Comparison of ENCODE assay signal across 10 mouse cellular contexts in the genomic region with DNA sequence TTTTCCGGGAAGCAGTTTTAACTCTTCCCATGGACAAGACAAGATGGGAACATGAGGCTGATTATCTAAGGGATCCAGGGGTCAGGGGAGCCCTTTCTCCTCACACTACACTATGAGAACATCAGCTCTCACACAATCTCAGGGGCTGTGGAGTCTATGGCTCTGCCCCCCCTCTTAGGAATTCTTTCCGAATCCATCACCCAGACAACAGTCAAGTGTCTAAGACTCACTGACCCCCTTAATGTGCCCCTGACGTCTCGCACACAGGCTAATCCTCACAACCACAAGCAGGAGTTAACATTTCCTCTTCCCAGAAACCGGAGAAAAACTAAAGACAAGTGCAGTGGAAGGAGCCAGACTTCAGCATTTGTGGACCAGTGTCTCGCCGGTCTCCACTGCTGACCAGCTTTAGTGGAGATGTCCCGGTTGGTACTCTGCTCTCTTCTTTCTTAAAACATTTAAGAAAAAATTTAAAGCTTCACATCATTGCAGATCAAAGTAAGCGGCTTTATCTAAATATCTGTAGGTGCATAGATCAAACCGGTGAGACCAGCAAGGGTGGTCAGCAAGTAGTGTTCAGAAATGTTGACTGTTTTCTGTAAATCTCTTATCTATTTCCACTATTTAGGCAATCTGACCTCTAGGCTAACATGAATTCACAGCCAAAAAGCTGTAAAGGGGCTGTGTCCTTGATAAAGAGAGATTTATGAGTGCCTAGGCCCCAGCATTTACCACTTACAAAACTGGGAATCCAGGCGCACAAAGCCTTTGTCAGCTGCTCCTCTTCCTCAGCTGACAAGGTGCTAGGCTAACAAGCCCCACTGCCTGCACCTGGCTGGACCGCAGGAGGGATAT. TPM values are rescaled to one million over a fixed set of nuclear protein-coding genes. Genes with fewer than 3 reads are reported as not detected.
DNase-seq lines count a peak whose midpoint lies in the region; ATAC-seq and TF ChIP-seq lines count a peak whose summit lies in the region.
"Had no signal": no experiment of that assay in that cellular context is flagged by ENCODE, and none has a peak within 500 bp of the region (broad histone marks: within the 10 kb centered on the region; RNA-seq: fewer than 3 reads in every experiment).

No protein-coding gene starts in this region.

- peak overlapping the region; percentile 36; the same call in 1 of the 2 replicates for H3K9ac ChIP-seq in embryonic facial prominence, embryonic 12.5 days
- peak overlapping the region; percentile 28; the same call in 1 of the 2 replicates for H3K9ac ChIP-seq in intestine, embryonic 15.5 days
- H3K9ac ChIP-seq in neural tube, embryonic 12.5 days, result peak overlapping the region; percentile 42; the same call in 1 of the 2 replicates

- H3K9me3 ChIP-seq in embryonic facial prominence, embryonic 12.5 days, result no peaks in the 10 kb centered on the region
- H3K9me3 ChIP-seq in intestine, embryonic 15.5 days, result no peaks in the 10 kb centered on the region
- no peaks in the 10 kb centered on the region for H3K9me3 ChIP-seq in neural tube, embryonic 12.5 days

- TF ChIP-seq CTCF in left cerebral cortex, adult 2 months (IDR thresholded peaks at IDR 0.05), result no peak

- intact Hi-C loops in left cerebral cortex, adult 2 months (cut with DNase I), result loop anchor here (10.0 kb wide), 1 partner anchor 458 kb away; no protein-coding TSS in a partner anchor

- peak overlapping the region; percentile 95 for H3K27ac ChIP-seq in left cerebral cortex, adult 2 months
- H3K27ac ChIP-seq in embryonic facial prominence, embryonic 12.5 days, result 0 out of 2 replicates have a peak overlapping the region, but pooled peaks have one; percentile 31
- H3K27ac ChIP-seq in intestine, embryonic 15.5 days, result no peak overlapping the region
- H3K27ac ChIP-seq in neural tube, embryonic 12.5 days, result 0 out of 2 replicates have a peak overlapping the region, but pooled peaks have one; percentile 32
- H3K27ac ChIP-seq: macrophage had no signal

- 69% methylated on average over 12 of the region's 12 CpGs for WGBS in embryonic facial prominence, embryonic 12.5 days
- 57% methylated on average over 12 of the region's 12 CpGs for WGBS in intestine, embryonic 15.5 days
- 36% methylated on average over 12 of the region's 12 CpGs for WGBS in neural tube, embryonic 12.5 days

- H3K36me3 ChIP-seq in embryonic facial prominence, embryonic 12.5 days, result peaks cover 28% of the 10 kb centered on the region
- H3K36me3 ChIP-seq in intestine, embryonic 15.5 days, result no peaks in the 10 kb centered on the region
- peaks cover 12% of the 10 kb centered on the region for H3K36me3 ChIP-seq in neural tube, embryonic 12.5 days

- DNase-seq in left cerebral cortex, adult 2 months (ENCODE audit: extremely low spot score in 1 of 2, low spot score in 2 of 2), result no peak
- DNase-seq in left cerebral cortex, adult 18-20 months (ENCODE audit: low spot score in 2 of 2), result no peak
- DNase-seq in B cell, adult 2 months, result no peak
- no peak for DNase-seq in right cerebral cortex, postnatal 14 days
- DNase-seq in c-Kit-positive CD71-positive TER-119-positive erythroid progenitor cells, embryonic 14.5 days (ENCODE audit: low spot score), result no peak

- peaks cover 18% of the 10 kb centered on the region for H3K4me1 ChIP-seq in embryonic facial prominence, embryonic 12.5 days
- H3K4me1 ChIP-seq in intestine, embryonic 15.5 days (replicated peaks), result peaks cover 6% of the 10 kb centered on the region
- H3K4me1 ChIP-seq in neural tube, embryonic 12.5 days, result peaks cover 37% of the 10 kb centered on the region

- no peak for ATAC-seq in embryonic facial prominence, embryonic 12.5 days (ENCODE audit: insufficient number of reproducible peaks, insufficient read depth, low FRiP score, low TSS enrichment)
- ATAC-seq in intestine, embryonic 15.5 days, result no peak
- ATAC-seq in neural tube, embryonic 12.5 days (ENCODE audit: low FRiP score, low read depth), result no peak
- ATAC-seq: Patski had no signal

- peak overlapping the region; percentile 82 for H3K4me3 ChIP-seq in left cerebral cortex, adult 2 months
- peak overlapping the region; percentile 11; the same call in 1 of the 2 replicates for H3K4me3 ChIP-seq in embryonic facial prominence, embryonic 12.5 days
- peak overlapping the region; percentile 21 for H3K4me3 ChIP-seq in intestine, embryonic 15.5 days (replicated peaks)
- H3K4me3 ChIP-seq in neural tube, embryonic 12.5 days, result peak overlapping the region; percentile 27; the same call in 1 of the 2 replicates

- peaks cover 10% of the 10 kb centered on the region; the same call in 1 of the 2 replicates for H3K27me3 ChIP-seq in embryonic facial prominence, embryonic 12.5 days
- H3K27me3 ChIP-seq in intestine, embryonic 15.5 days (replicated peaks), result peaks cover 5% of the 10 kb centered on the region
- peaks cover 12% of the 10 kb centered on the region for H3K27me3 ChIP-seq in neural tube, embryonic 12.5 days (replicated peaks)
- H3K27me3 ChIP-seq: Patski had no signal

- H3K4me2 ChIP-seq in embryonic facial prominence, embryonic 12.5 days (replicated peaks), result peak overlapping the region; percentile 100
- peak overlapping the region; percentile 59 for H3K4me2 ChIP-seq in intestine, embryonic 15.5 days (replicated peaks)
- H3K4me2 ChIP-seq in neural tube, embryonic 12.5 days (replicated peaks), result peak overlapping the region; percentile 98

RNA-seq across cellular contexts. Expression of gene Dlat, which starts 37.5 kb away (rescaled TPM):
- 100 to 1,000 TPM; 110 to 119 TPM for total RNA-seq in left cerebral cortex, adult 2 months (2021)
- 100 to 1,000 TPM; 107 to 121 TPM for total RNA-seq in left cerebral cortex, adult 18-20 months (2021)
- 44.4 and 47.4 TPM in 2 replicates for polyA plus RNA-seq in embryonic facial prominence, embryonic 12.5 days (2016; fragmentation: Nextera tagmentation; extraction: Ambion mirVana)
- 58.7 and 63.5 TPM in 2 replicates for polyA plus RNA-seq in intestine, embryonic 15.5 days (2015; fragmentation: Nextera tagmentation; extraction: Ambion mirVana)
- polyA plus RNA-seq in neural tube, embryonic 12.5 days (2016; fragmentation: Nextera tagmentation; extraction: Ambion mirVana), result 46.2 and 56.0 TPM in 2 replicates

RNA-seq across cellular contexts. Expression of gene Dixdc1, which starts 42.2 kb away (rescaled TPM):
- total RNA-seq in left cerebral cortex, adult 2 months (2021), result 10 to 100 TPM; 79.4 to 80.7 TPM
- 10 to 100 TPM; 67.9 to 79.3 TPM for total RNA-seq in left cerebral cortex, adult 18-20 months (2021)
- 20.2 and 20.8 TPM in 2 replicates for polyA plus RNA-seq in embryonic facial prominence, embryonic 12.5 days (2016; fragmentation: Nextera tagmentation; extraction: Ambion mirVana)
- polyA plus RNA-seq in intestine, embryonic 15.5 days (2015; fragmentation: Nextera tagmentation; extraction: Ambion mirVana), result 6.1 and 6.8 TPM in 2 replicates
- polyA plus RNA-seq in neural tube, embryonic 12.5 days (2016; fragmentation: Nextera tagmentation; extraction: Ambion mirVana), result 29.2 and 29.9 TPM in 2 replicates

RNA-seq across cellular contexts. Expression of gene 2310030G06Rik, which starts 49.3 kb away (rescaled TPM):
- 1 to 10 TPM; 2.8 to 3.2 TPM for total RNA-seq in left cerebral cortex, adult 2 months (2021)
- total RNA-seq in left cerebral cortex, adult 18-20 months (2021), result 1 to 10 TPM; 2.7 to 3.1 TPM
- 4.5 and 4.6 TPM in 2 replicates for polyA plus RNA-seq in embryonic facial prominence, embryonic 12.5 days (2016; fragmentation: Nextera tagmentation; extraction: Ambion mirVana)
- polyA plus RNA-seq in intestine, embryonic 15.5 days (2015; fragmentation: Nextera tagmentation; extraction: Ambion mirVana), result 15.9 and 18.7 TPM in 2 replicates
- polyA plus RNA-seq in neural tube, embryonic 12.5 days (2016; fragmentation: Nextera tagmentation; extraction: Ambion mirVana), result 0.95 and 1.5 TPM in 2 replicates
- polyA plus RNA-seq: macrophage had no signal

RNA-seq across cellular contexts. Expression of gene Cryab, which starts 54.0 kb away (rescaled TPM):
- total RNA-seq in left cerebral cortex, adult 2 months (2021), result 100 to 1,000 TPM; 118 to 125 TPM
- total RNA-seq in left cerebral cortex, adult 18-20 months (2021), result 100 to 1,000 TPM; 122 to 161 TPM
- 25.4 and 36.0 TPM in 2 replicates for polyA plus RNA-seq in embryonic facial prominence, embryonic 12.5 days (2016; fragmentation: Nextera tagmentation; extraction: Ambion mirVana)
- polyA plus RNA-seq in intestine, embryonic 15.5 days (2015; fragmentation: Nextera tagmentation; extraction: Ambion mirVana), result 51.7 and 62.6 TPM in 2 replicates
- polyA plus RNA-seq in neural tube, embryonic 12.5 days (2016; fragmentation: Nextera tagmentation; extraction: Ambion mirVana), result 12.8 and 17.5 TPM in 2 replicates

RNA-seq across cellular contexts. Expression of gene Hspb2, which starts 55.1 kb away (rescaled TPM):
- 1 to 10 TPM; 1.4 to 1.5 TPM for total RNA-seq in left cerebral cortex, adult 2 months (2021)
- 1 to 10 TPM; 2.4 to 2.6 TPM for total RNA-seq in left cerebral cortex, adult 18-20 months (2021)
- polyA plus RNA-seq in embryonic facial prominence, embryonic 12.5 days (2016; fragmentation: Nextera tagmentation; extraction: Ambion mirVana), result 8.5 and 10.1 TPM in 2 replicates
- polyA plus RNA-seq in intestine, embryonic 15.5 days (2015; fragmentation: Nextera tagmentation; extraction: Ambion mirVana), result 5.3 and 5.4 TPM in 2 replicates
- polyA plus RNA-seq in neural tube, embryonic 12.5 days (2016; fragmentation: Nextera tagmentation; extraction: Ambion mirVana), result 4.9 and 7.2 TPM in 2 replicates
- polyA plus RNA-seq: macrophage had no signal

Comparison
In these comparisons a context has a peak if more than half of its experiments do, and no peak if none do; other contexts are left out.
1. H3K4me3 ChIP-seq: peak in every context shown above with its lines; median percentile 82 in left cerebral cortex, adult 2 months; 27 in neural tube, embryonic 12.5 days; 21 in intestine, embryonic 15.5 days; 11 in embryonic facial prominence, embryonic 12.5 days.